ENCODE assay signal across 28 mouse cellular contexts in the genomic region with DNA sequence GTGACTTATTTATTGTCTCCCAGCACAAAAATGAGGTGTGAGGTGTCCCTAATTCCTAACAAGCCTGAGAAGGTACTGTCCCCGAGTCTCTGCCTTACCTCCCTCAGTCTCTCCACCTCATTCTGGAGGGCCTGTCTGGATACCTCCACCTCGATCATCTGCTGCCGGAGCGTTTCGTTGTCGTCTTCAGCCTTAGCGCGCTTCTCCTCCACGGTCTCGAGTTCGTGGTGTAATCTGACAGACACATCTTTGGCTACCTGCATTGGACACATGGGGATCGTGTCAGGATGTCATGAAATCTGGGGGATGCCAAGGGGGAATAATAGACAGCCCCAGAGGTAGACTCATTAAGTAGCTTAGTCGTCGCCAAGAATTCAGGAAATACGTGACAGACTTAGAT. TPM values are rescaled to one million over a fixed set of nuclear protein-coding genes. Genes with fewer than 3 reads are reported as not detected.
DNase-seq lines count a peak whose midpoint lies in the region; ATAC-seq and TF ChIP-seq lines count a peak whose summit lies in the region.
"Had no signal": no experiment of that assay in that cellular context is flagged by ENCODE, and none has a peak within 500 bp of the region (broad histone marks: within the 10 kb centered on the region; RNA-seq: fewer than 3 reads in every experiment).

No protein-coding gene starts in this region.

- peaks cover 20% of the 10 kb centered on the region for H3K36me3 ChIP-seq in forebrain, embryonic 14.5 days (ENCODE audit: control insufficient read depth, insufficient read depth, low read length)
- H3K36me3 ChIP-seq in forebrain, postnatal 0 days (ENCODE audit: insufficient read depth) = peaks cover 12% of the 10 kb centered on the region; the same call in 1 of the 2 replicates
- H3K36me3 ChIP-seq in midbrain, embryonic 10.5 days = peaks cover 70% of the 10 kb centered on the region
- peaks cover 26% of the 10 kb centered on the region for H3K36me3 ChIP-seq in midbrain, embryonic 14.5 days (ENCODE audit: control insufficient read depth, insufficient read depth, low read length)
- peaks cover 6% of the 10 kb centered on the region; the same call in 1 of the 2 replicates for H3K36me3 ChIP-seq in forebrain, embryonic 15.5 days
- H3K36me3 ChIP-seq: embryonic facial prominence, embryonic 13.5 days; liver, embryonic 12.5 days had no signal

- peak; percentile 52 for DNase-seq in cerebellum, adult 11-12 months
- no peak for DNase-seq in cerebellum, postnatal 36 days
- DNase-seq in forebrain, embryonic 14.5 days (ENCODE audit: low spot score) = no peak
- DNase-seq in forebrain, postnatal 0 days = no peak
- DNase-seq in midbrain, embryonic 10.5 days (ENCODE audit: low spot score) = no peak
- DNase-seq in midbrain, embryonic 14.5 days = no peak
- no peak for DNase-seq in Muller cell, postnatal 12 days (ENCODE audit: inconsistent ontology term)
- DNase-seq: adrenal gland, adult 8-10 months; cerebellum, adult 8-10 months; gastrocnemius, postnatal 10 days; heart, postnatal 10 days; kidney, adult 11 months; kidney, postnatal 25 days; left cerebral cortex, postnatal 4 days; liver, postnatal 0 days; lung, postnatal 36 days; thymus, adult 2 months; thymus, postnatal 36 days had no signal

- no peaks in the 10 kb centered on the region for H3K27me3 ChIP-seq in forebrain, embryonic 14.5 days (replicated peaks; ENCODE audit: control insufficient read depth, insufficient read depth, low read length)
- H3K27me3 ChIP-seq in forebrain, postnatal 0 days (ENCODE audit: insufficient read depth, low read length) = no peaks in the 10 kb centered on the region
- no peaks in the 10 kb centered on the region for H3K27me3 ChIP-seq in midbrain, embryonic 10.5 days (ENCODE audit: low read depth, poor library complexity, severe bottlenecking)
- no peaks in the 10 kb centered on the region for H3K27me3 ChIP-seq in midbrain, embryonic 14.5 days (ENCODE audit: control insufficient read depth, insufficient read depth, low read length)
- no peaks in the 10 kb centered on the region for H3K27me3 ChIP-seq in forebrain, embryonic 15.5 days
- H3K27me3 ChIP-seq: CH12.LX; embryonic facial prominence, embryonic 13.5 days; heart, embryonic 13.5 days had no signal

- peak; percentile 27; the same call in 1 of the 2 replicates for ATAC-seq in forebrain, embryonic 14.5 days
- ATAC-seq in forebrain, postnatal 0 days = no peak
- ATAC-seq in midbrain, embryonic 14.5 days (ENCODE audit: low FRiP score, low TSS enrichment) = no peak
- ATAC-seq in forebrain, embryonic 15.5 days (replicated peaks) = no peak
- ATAC-seq: inflammation-experienced regulatory T-cells, adult 6 months; liver, embryonic 12.5 days; liver, postnatal 0 days had no signal

- WGBS in forebrain, embryonic 14.5 days = 69% methylated on average over 15 of the region's 15 CpGs
- 69% methylated on average over 15 of the region's 15 CpGs for WGBS in forebrain, postnatal 0 days
- WGBS in midbrain, embryonic 10.5 days = 85% methylated on average over 15 of the region's 15 CpGs
- 69% methylated on average over 15 of the region's 15 CpGs for WGBS in midbrain, embryonic 14.5 days
- 56% methylated on average over 15 of the region's 15 CpGs for WGBS in forebrain, embryonic 15.5 days

- TF ChIP-seq CTCF in forebrain, postnatal 0 days (IDR thresholded peaks at IDR 0.05; ENCODE audit: low read depth) = no peak

- H3K4me3 ChIP-seq in forebrain, embryonic 14.5 days (ENCODE audit: low read depth, low read length) = no peak overlapping the region
- no peak overlapping the region for H3K4me3 ChIP-seq in forebrain, postnatal 0 days (ENCODE audit: low read depth, low read length)
- no peak overlapping the region for H3K4me3 ChIP-seq in midbrain, embryonic 10.5 days
- H3K4me3 ChIP-seq in midbrain, embryonic 14.5 days (replicated peaks; ENCODE audit: low read depth, low read length) = no peak overlapping the region
- H3K4me3 ChIP-seq in forebrain, embryonic 15.5 days = no peak overlapping the region
- H3K4me3 ChIP-seq: embryonic facial prominence, embryonic 13.5 days; heart, embryonic 13.5 days; layer of hippocampus, adult 2 months; liver, embryonic 12.5 days had no signal

- H3K27ac ChIP-seq in forebrain, embryonic 14.5 days (ENCODE audit: low read depth, low read length) = 0 out of 2 replicates have a peak overlapping the region, but pooled peaks have one; percentile 55
- H3K27ac ChIP-seq in forebrain, postnatal 0 days (ENCODE audit: low read depth, low read length) = no peak overlapping the region
- H3K27ac ChIP-seq in midbrain, embryonic 10.5 days (replicated peaks) = peak overlapping the region; percentile 53; the same call in 1 of the 2 replicates
- no peak overlapping the region for H3K27ac ChIP-seq in midbrain, embryonic 14.5 days (replicated peaks; ENCODE audit: low read depth, low read length)
- H3K27ac ChIP-seq in forebrain, embryonic 15.5 days (replicated peaks) = peak overlapping the region; percentile 50
- H3K27ac ChIP-seq: embryonic facial prominence, embryonic 13.5 days; heart, embryonic 13.5 days; layer of hippocampus, adult 2 months; liver, embryonic 12.5 days had no signal

- H3K9ac ChIP-seq in forebrain, embryonic 14.5 days (ENCODE audit: low read length) = no peak overlapping the region
- no peak overlapping the region for H3K9ac ChIP-seq in forebrain, postnatal 0 days
- H3K9ac ChIP-seq in midbrain, embryonic 14.5 days (replicated peaks; ENCODE audit: low read length) = no peak overlapping the region
- H3K9ac ChIP-seq in forebrain, embryonic 15.5 days (replicated peaks) = no peak overlapping the region
- H3K9ac ChIP-seq: embryonic facial prominence, embryonic 13.5 days; heart, embryonic 13.5 days; liver, embryonic 12.5 days; liver, postnatal 0 days had no signal

- peaks cover 13% of the 10 kb centered on the region for H3K4me1 ChIP-seq in forebrain, embryonic 14.5 days (ENCODE audit: control insufficient read depth, insufficient read depth, low read length)
- 0 out of 2 replicates have a peak, but pooled peaks cover 3% of the 10 kb centered on the region for H3K4me1 ChIP-seq in forebrain, postnatal 0 days (ENCODE audit: insufficient read depth)
- H3K4me1 ChIP-seq in midbrain, embryonic 10.5 days = peaks cover 74% of the 10 kb centered on the region
- H3K4me1 ChIP-seq in midbrain, embryonic 14.5 days (ENCODE audit: control insufficient read depth, insufficient read depth, low read length) = peaks cover 32% of the 10 kb centered on the region
- H3K4me1 ChIP-seq in forebrain, embryonic 15.5 days = peaks cover 47% of the 10 kb centered on the region
- H3K4me1 ChIP-seq: liver, embryonic 12.5 days had no signal

- H3K4me2 ChIP-seq in forebrain, embryonic 14.5 days (ENCODE audit: low read length) = no peak overlapping the region
- no peak overlapping the region for H3K4me2 ChIP-seq in forebrain, postnatal 0 days (ENCODE audit: low read depth)
- H3K4me2 ChIP-seq in midbrain, embryonic 14.5 days (ENCODE audit: low read length) = no peak overlapping the region
- H3K4me2 ChIP-seq in forebrain, embryonic 15.5 days (replicated peaks) = no peak overlapping the region
- H3K4me2 ChIP-seq: embryonic facial prominence, embryonic 13.5 days; heart, embryonic 13.5 days; liver, embryonic 12.5 days had no signal

- H3K9me3 ChIP-seq in forebrain, embryonic 14.5 days (replicated peaks; ENCODE audit: control insufficient read depth, low read length) = no peaks in the 10 kb centered on the region
- H3K9me3 ChIP-seq in forebrain, postnatal 0 days (ENCODE audit: low read length) = no peaks in the 10 kb centered on the region
- H3K9me3 ChIP-seq in midbrain, embryonic 10.5 days (replicated peaks) = no peaks in the 10 kb centered on the region
- H3K9me3 ChIP-seq in midbrain, embryonic 14.5 days (ENCODE audit: control insufficient read depth, low read length) = no peaks in the 10 kb centered on the region
- no peaks in the 10 kb centered on the region for H3K9me3 ChIP-seq in forebrain, embryonic 15.5 days
- H3K9me3 ChIP-seq: embryonic facial prominence, embryonic 13.5 days; heart, embryonic 13.5 days; liver, embryonic 12.5 days had no signal

RNA-seq across cellular contexts. Expression of a gene that starts 13.6 kb away (rescaled TPM):
- polyA plus RNA-seq in forebrain, embryonic 14.5 days (2014; fragmentation: Nextera tagmentation; extraction: Ambion mirVana) = 17.5 and 24.5 TPM in 2 replicates
- total RNA-seq in forebrain, postnatal 0 days (2014; rRNA removed) = 21.4 and 25.7 TPM in 2 replicates
- polyA plus RNA-seq in forebrain, postnatal 0 days (2015; fragmentation: Nextera tagmentation; extraction: Ambion mirVana) = 6.7 and 8.5 TPM in 2 replicates
- polyA plus RNA-seq in midbrain, embryonic 10.5 days (2016; fragmentation: Nextera tagmentation; extraction: Ambion mirVana) = 45.9 and 65.2 TPM in 2 replicates
- 26.7 and 36.0 TPM in 2 replicates for polyA plus RNA-seq in midbrain, embryonic 14.5 days (2014; fragmentation: Nextera tagmentation; extraction: Ambion mirVana)
- 33.5 and 35.5 TPM in 2 replicates for polyA plus RNA-seq in forebrain, embryonic 15.5 days (2015; fragmentation: Nextera tagmentation; extraction: Ambion mirVana)
- total RNA-seq: CH12.LX; hematopoietic stem cell, adult 5-6 weeks; megakaryocyte, adult 5-6 weeks; monocyte, adult 5-6 weeks had no signal

Comparison
In these comparisons a context has a peak if more than half of its experiments do, and no peak if none do; other contexts are left out.
1. H3K27ac ChIP-seq: peak in forebrain, embryonic 14.5 days (single experiment), midbrain, embryonic 10.5 days (single experiment) and forebrain, embryonic 15.5 days (single experiment); none in forebrain, postnatal 0 days (single experiment) and midbrain, embryonic 14.5 days (single experiment).